Mouse (Mus musculus): Measurements from ENCODE around the gene Slu7. TPM values are rescaled to one million over a fixed set of nuclear protein-coding genes. Genes with fewer than 3 reads are reported as not detected.

Slu7 gene
- total and polyA plus RNA-seq, 3 experiments, result 3.8 to 27.8 (median 27.2) TPM

DNA sequence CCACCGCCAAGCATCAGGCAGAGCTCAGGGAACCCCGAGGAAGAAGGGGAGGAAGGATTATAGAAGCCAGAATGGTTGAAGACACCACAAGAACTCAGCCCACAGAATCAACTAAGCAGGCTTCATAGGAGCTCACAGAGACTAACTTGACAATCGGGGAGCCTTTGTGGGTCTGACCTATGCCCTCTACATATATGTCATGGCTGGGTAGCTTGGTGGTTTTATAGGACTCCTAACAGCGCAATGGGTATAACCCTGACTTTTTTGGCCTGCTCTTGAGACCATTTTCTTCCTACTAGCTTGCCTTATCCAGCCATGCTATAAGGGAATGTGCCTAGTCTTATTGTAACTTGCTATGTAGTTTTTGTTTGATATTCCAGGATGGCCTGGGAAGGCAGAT lies 37.3 kb upstream of the Slu7 start:
- TF ChIP-seq CTCF (IDR thresholded peaks at IDR 0.05) (no peak), EP300 (IDR thresholded peaks at IDR 0.05; ENCODE audit: insufficient read depth, low read depth, low read length) (no peak), POLR2A (IDR thresholded peaks at IDR 0.05; ENCODE audit: insufficient read depth, low read depth, low read length) (no peak)
- no peak overlapping the region for H3K9ac ChIP-seq (ENCODE audit: low read depth, low read length)
- peaks cover 4% of the 10 kb centered on the region for H3K4me1 ChIP-seq (ENCODE audit: control insufficient read depth, insufficient read depth, low read length)
- intact Hi-C loops (cut with DNase I), result no loop called here
- no peaks in the 10 kb centered on the region for H3K27me3 ChIP-seq (ENCODE audit: control insufficient read depth, insufficient read depth, low read length)
- no peak for DNase-seq
- 85% methylated on average over 4 of the region's 4 CpGs for WGBS
- H3K79me2 ChIP-seq (replicated peaks; ENCODE audit: control insufficient read depth, insufficient read depth, low read length), result no peaks in the 10 kb centered on the region
- no peak overlapping the region for H3K4me3 ChIP-seq
- no peaks in the 10 kb centered on the region for H3K36me3 ChIP-seq (ENCODE audit: control insufficient read depth, insufficient read depth, low read length)
- H3K27ac ChIP-seq, result no peak overlapping the region

GRCm38 (mm10) chr11:43396672-43397071 lies 36.9 kb upstream of the Slu7 start:
- H3K36me3 ChIP-seq (ENCODE audit: control insufficient read depth, insufficient read depth, low read length), result no peaks in the 10 kb centered on the region
- H3K4me3 ChIP-seq, result no peak overlapping the region
- H3K79me2 ChIP-seq (replicated peaks; ENCODE audit: control insufficient read depth, insufficient read depth, low read length), result no peaks in the 10 kb centered on the region
- peaks cover 4% of the 10 kb centered on the region for H3K4me1 ChIP-seq (ENCODE audit: control insufficient read depth, insufficient read depth, low read length)
- intact Hi-C loops (cut with DNase I), result no loop called here
- WGBS, result 75% methylated on average over 7 of the region's 7 CpGs
- no peak overlapping the region for H3K9ac ChIP-seq (ENCODE audit: low read depth, low read length)
- TF ChIP-seq POLR2A (IDR thresholded peaks at IDR 0.05; ENCODE audit: insufficient read depth, low read depth, low read length) (no peak), EP300 (IDR thresholded peaks at IDR 0.05; ENCODE audit: insufficient read depth, low read depth, low read length) (no peak)
- no peak for DNase-seq
- H3K27me3 ChIP-seq (ENCODE audit: control insufficient read depth, insufficient read depth, low read length), result no peaks in the 10 kb centered on the region
- H3K27ac ChIP-seq, result no peak overlapping the region

- DNase-seq, result no peak
- H3K27ac ChIP-seq, result no peak overlapping the region
- H3K36me3 ChIP-seq (ENCODE audit: control insufficient read depth, insufficient read depth, low read length), result no peaks in the 10 kb centered on the region
- no peaks in the 10 kb centered on the region for H3K79me2 ChIP-seq (replicated peaks; ENCODE audit: control insufficient read depth, insufficient read depth, low read length)
- TF ChIP-seq EP300 (IDR thresholded peaks at IDR 0.05; ENCODE audit: insufficient read depth, low read depth, low read length) (no peak), POLR2A (IDR thresholded peaks at IDR 0.05; ENCODE audit: insufficient read depth, low read depth, low read length) (no peak), CTCF (IDR thresholded peaks at IDR 0.05) (peak; percentile 49)
- peaks cover 4% of the 10 kb centered on the region for H3K4me1 ChIP-seq (ENCODE audit: control insufficient read depth, insufficient read depth, low read length)
- intact Hi-C loops (cut with DNase I), result no loop called here
- H3K27me3 ChIP-seq (ENCODE audit: control insufficient read depth, insufficient read depth, low read length), result no peaks in the 10 kb centered on the region
- WGBS, result 44% methylated on average over 4 of the region's 4 CpGs
- H3K4me3 ChIP-seq, result no peak overlapping the region
- H3K9ac ChIP-seq (ENCODE audit: low read depth, low read length), result no peak overlapping the region
These were observed 34.2 kb upstream of the Slu7 start for GRCm38 (mm10) chr11:43399297-43399696.

DNA sequence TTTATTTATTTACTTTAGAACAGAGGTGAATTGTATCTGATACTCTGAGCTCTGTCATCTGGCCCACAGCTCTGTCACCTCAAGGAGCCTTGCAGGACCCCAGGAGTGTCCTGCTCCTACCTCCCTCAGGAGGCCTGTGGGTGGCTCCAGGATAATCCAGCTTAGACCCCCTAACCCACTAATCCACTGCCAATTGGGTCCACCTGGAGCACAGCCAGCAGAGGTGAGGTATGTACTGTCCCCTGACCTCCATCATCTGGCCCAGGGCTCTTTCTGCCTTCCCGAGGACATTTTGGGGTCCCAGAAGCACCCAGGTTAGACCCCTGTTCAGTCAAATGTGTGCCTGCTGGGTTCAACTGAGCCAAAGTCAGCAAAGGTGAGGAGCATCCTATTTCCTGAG lies 33.4 kb upstream of the Slu7 start:
- no peak for DNase-seq
- Histone ChIP-seq H3K79me2 (replicated peaks; ENCODE audit: control insufficient read depth, insufficient read depth, low read length) (no peaks in the 10 kb centered on the region), H3K27me3 (ENCODE audit: control insufficient read depth, insufficient read depth, low read length) (no peaks in the 10 kb centered on the region), H3K9ac (ENCODE audit: low read depth, low read length) (no peak overlapping the region), H3K4me3 (no peak overlapping the region), H3K4me1 (ENCODE audit: control insufficient read depth, insufficient read depth, low read length) (peaks cover 2% of the 10 kb centered on the region), H3K27ac (no peak overlapping the region), H3K36me3 (ENCODE audit: control insufficient read depth, insufficient read depth, low read length) (no peaks in the 10 kb centered on the region)
- intact Hi-C loops (cut with DNase I), result no loop called here
- 88% methylated on average over 1 of the region's 1 CpGs for WGBS
- no peak for TF ChIP-seq CTCF (IDR thresholded peaks at IDR 0.05)

GRCm38 (mm10) chr11:43404150-43404807 lies 29.3 kb upstream of the Slu7 start:
- Histone ChIP-seq H3K27ac (no peak overlapping the region), H3K9ac (ENCODE audit: low read depth, low read length) (no peak overlapping the region), H3K36me3 (ENCODE audit: control insufficient read depth, insufficient read depth, low read length) (no peaks in the 10 kb centered on the region), H3K27me3 (ENCODE audit: control insufficient read depth, insufficient read depth, low read length) (no peaks in the 10 kb centered on the region), H3K4me3 (no peak overlapping the region), H3K4me1 (ENCODE audit: control insufficient read depth, insufficient read depth, low read length) (no peaks in the 10 kb centered on the region), H3K79me2 (replicated peaks; ENCODE audit: control insufficient read depth, insufficient read depth, low read length) (no peaks in the 10 kb centered on the region)
- WGBS, result 79% methylated on average over 15 of the region's 15 CpGs
- TF ChIP-seq EP300 (IDR thresholded peaks at IDR 0.05; ENCODE audit: insufficient read depth, low read depth, low read length), result no peak
- no peak for TF ChIP-seq POLR2A (IDR thresholded peaks at IDR 0.05; ENCODE audit: insufficient read depth, low read depth, low read length)
- no peak for TF ChIP-seq CTCF (IDR thresholded peaks at IDR 0.05)
- no peak for DNase-seq
- intact Hi-C loops (cut with DNase I), result no loop called here

DNA sequence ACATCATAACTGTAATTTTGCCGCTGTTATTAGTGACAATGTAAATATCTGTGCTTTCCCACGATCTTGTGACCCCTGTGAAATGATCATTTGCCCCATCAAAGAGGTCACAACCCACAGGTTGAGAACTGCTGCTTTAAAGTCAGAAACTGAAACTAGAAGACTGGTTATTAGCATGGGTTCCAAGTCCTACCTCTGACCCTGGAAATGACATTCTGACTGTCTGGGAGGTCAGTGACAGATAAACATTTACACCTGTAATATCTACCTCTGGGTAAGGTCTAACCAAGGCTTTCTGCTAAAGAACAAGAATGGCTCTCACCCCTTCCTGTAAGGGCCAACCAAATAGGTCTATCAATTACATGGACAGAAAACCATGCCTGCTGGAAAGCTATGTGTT lies 24.7 kb upstream of the Slu7 start:
- Histone ChIP-seq H3K9ac (ENCODE audit: low read depth, low read length) (no peak overlapping the region), H3K4me1 (ENCODE audit: control insufficient read depth, insufficient read depth, low read length) (0 out of 2 replicates have a peak, but pooled peaks cover 1% of the 10 kb centered on the region), H3K79me2 (replicated peaks; ENCODE audit: control insufficient read depth, insufficient read depth, low read length) (no peaks in the 10 kb centered on the region), H3K27me3 (ENCODE audit: control insufficient read depth, insufficient read depth, low read length) (no peaks in the 10 kb centered on the region), H3K4me3 (no peak overlapping the region), H3K27ac (no peak overlapping the region), H3K36me3 (ENCODE audit: control insufficient read depth, insufficient read depth, low read length) (no peaks in the 10 kb centered on the region)
- TF ChIP-seq CTCF (IDR thresholded peaks at IDR 0.05), result no peak
- TF ChIP-seq POLR2A (IDR thresholded peaks at IDR 0.05; ENCODE audit: insufficient read depth, low read depth, low read length), result no peak
- no peak for TF ChIP-seq EP300 (IDR thresholded peaks at IDR 0.05; ENCODE audit: insufficient read depth, low read depth, low read length)
- 73% methylated on average over 2 of the region's 2 CpGs for WGBS
- intact Hi-C loops (cut with DNase I), result no loop called here
- DNase-seq, result no peak

Measured in heart, adult 2 months (tissue).